Mouse (Mus musculus) liver, embryonic 16.5 days (tissue): ENCODE data around the gene Ptch1. TPM values are rescaled to one million over a fixed set of nuclear protein-coding genes. Genes with fewer than 3 reads are reported as not detected.

Experiments
- ATAC-seq: fragments of 200-750 bp; cut with Nextera tagmentation; 2 replicates; pipeline ENCODE4 v1.8.0; 2017; ENCODE audit warnings: low read depth, mild to moderate bottlenecking, moderate number of reproducible peaks, moderate library complexity
- H3K27ac ChIP-seq: fragments of 300-500 bp; sonication (generic); 2 replicates; pipeline ENCODE4 v1.5.1; 2014; ENCODE audit warnings: mild to moderate bottlenecking, low read length
- H3K27me3 ChIP-seq: fragments of 300-500 bp; sonication (generic); 2 replicates; pipeline ENCODE4 v1.6.1; 2014; ENCODE audit warnings: low read depth, low read length, mixed read lengths; ENCODE audit not compliant: control insufficient read depth, insufficient read depth
- H3K36me3 ChIP-seq: fragments of 300-500 bp; sonication (generic); 2 replicates; pipeline ENCODE4 v1.6.1; 2014; ENCODE audit warnings: mild to moderate bottlenecking; ENCODE audit not compliant: control insufficient read depth, insufficient read depth
- H3K4me1 ChIP-seq: fragments of 300-500 bp; sonication (generic); 2 replicates; pipeline ENCODE4 v1.6.1; 2014; ENCODE audit warnings: low read depth, low read length, mixed read lengths; ENCODE audit not compliant: control insufficient read depth
- H3K4me2 ChIP-seq: fragments of 300-500 bp; sonication (generic); 2 replicates; pipeline ENCODE4 v1.6.1; 2014; ENCODE audit warnings: low read depth, low read length, mixed read lengths
- H3K4me3 ChIP-seq: fragments of 300-500 bp; sonication (generic); 2 replicates; pipeline ENCODE4 v1.5.1; 2014; ENCODE audit warnings: low read depth, mild to moderate bottlenecking, low read length
- H3K9ac ChIP-seq: fragments of 300-500 bp; sonication (generic); 2 replicates; pipeline ENCODE4 v1.6.1; 2014; ENCODE audit warnings: low read depth, low read length
- H3K9me3 ChIP-seq: fragments of 300-500 bp; sonication (generic); replicated peaks from 2 replicates; pipeline ENCODE4 v1.6.1; 2016; ENCODE audit warnings: low read length; ENCODE audit not compliant: control insufficient read depth
- WGBS: fragments of 180-500 bp; shearing (Covaris S2); extraction: QIAGEN DNeasy Blood & Tissue Kit; methylation state at CpG from one replicate; pipeline ENCODE4 v1.1.7; 2014; ENCODE audit not compliant: insufficient replicate concordance; 5-methylcytosine and 5-hydroxymethylcytosine counted together
- polyA plus RNA-seq: library from polyadenylated mRNA; unstranded; fragments of >200 nt; fragmentation: Nextera tagmentation; extraction: Ambion mirVana; gene quantifications from 2 replicates; pipeline ENCODE4 v1.2.1, GENCODE M21; 2015

Ptch1 gene
- 2.9 and 3.1 TPM in 2 replicates for polyA plus RNA-seq

- Histone ChIP-seq H3K4me2 (peak within 1 kb of the TSS; percentile 77), H3K9ac (peak within 1 kb of the TSS; percentile 21; the same call in 1 of the 2 replicates), H3K4me3 (peak within 1 kb of the TSS; percentile 55), H3K9me3 (no peaks in the 10 kb centered on the region), H3K27me3 (peaks cover 73% of the 10 kb centered on the region), H3K4me1 (peaks cover 10% of the 10 kb centered on the region), H3K27ac (no peak within 1 kb of the TSS), H3K36me3 (no peaks in the 10 kb centered on the region)
- ATAC-seq = no peak
- 2% methylated on average over 41 of the region's 44 CpGs for WGBS
These were observed at the start of gene Ptch1 for GRCm38 (mm10) chr13:63573256-63573835. TSS of gene Ptch1 (minus strand) at chr13:63573598.

- H3K4me2 ChIP-seq = no peak overlapping the region
- no peaks in the 10 kb centered on the region for H3K9me3 ChIP-seq
- H3K4me3 ChIP-seq = no peak overlapping the region
- no peaks in the 10 kb centered on the region for H3K27me3 ChIP-seq
- no peak overlapping the region for H3K9ac ChIP-seq
- H3K27ac ChIP-seq = no peak overlapping the region
- H3K4me1 ChIP-seq = no peaks in the 10 kb centered on the region
- 55% methylated on average over 3 of the region's 3 CpGs for whole genome bisulfite sequencing
- H3K36me3 ChIP-seq = no peaks in the 10 kb centered on the region
- ATAC-seq = no peak
These were observed 47.9 kb upstream of the Ptch1 start for GRCm38 (mm10) chr13:63621301-63621700.

- H3K4me3 ChIP-seq = no peak overlapping the region
- H3K27me3 ChIP-seq = no peaks in the 10 kb centered on the region
- no peak for ATAC-seq
- H3K27ac ChIP-seq = no peak overlapping the region
- WGBS = 32% methylated on average over 2 of the region's 2 CpGs
- H3K4me2 ChIP-seq = no peak overlapping the region
- H3K4me1 ChIP-seq = no peaks in the 10 kb centered on the region
- no peaks in the 10 kb centered on the region for H3K9me3 ChIP-seq
- no peaks in the 10 kb centered on the region for H3K36me3 ChIP-seq
- no peak overlapping the region for H3K9ac ChIP-seq
These were observed 39.8 kb upstream of the Ptch1 start for GRCm38 (mm10) chr13:63613201-63613600.

- Histone ChIP-seq H3K9me3 (no peaks in the 10 kb centered on the region), H3K27me3 (no peaks in the 10 kb centered on the region), H3K4me2 (no peak overlapping the region), H3K4me3 (no peak overlapping the region), H3K36me3 (no peaks in the 10 kb centered on the region), H3K9ac (no peak overlapping the region), H3K27ac (no peak overlapping the region), H3K4me1 (no peaks in the 10 kb centered on the region)
- ATAC-seq = no peak
- WGBS = 22% methylated on average over 10 of the region's 10 CpGs
These were observed 36.3 kb upstream of the Ptch1 start for GRCm38 (mm10) chr13:63609734-63610133.

GRCm38 (mm10) chr13:63597593-63597992 lies 24.2 kb upstream of the Ptch1 start:
- Histone ChIP-seq H3K27me3 (no peaks in the 10 kb centered on the region), H3K4me3 (no peak overlapping the region), H3K9ac (no peak overlapping the region), H3K27ac (no peak overlapping the region), H3K4me2 (no peak overlapping the region), H3K9me3 (no peaks in the 10 kb centered on the region), H3K4me1 (no peaks in the 10 kb centered on the region), H3K36me3 (no peaks in the 10 kb centered on the region)
- no peak for ATAC-seq
- 61% methylated on average over 3 of the region's 3 CpGs for WGBS

- WGBS = 29% methylated on average over 7 of the region's 7 CpGs
These were observed 22.5 kb upstream of the Ptch1 start for GRCm38 (mm10) chr13:63595869-63596268.

GRCm38 (mm10) chr13:63593469-63594050 lies 20.2 kb upstream of the Ptch1 start:
- Histone ChIP-seq H3K9ac (no peak overlapping the region), H3K27me3 (no peaks in the 10 kb centered on the region), H3K9me3 (no peaks in the 10 kb centered on the region), H3K4me2 (no peak overlapping the region), H3K36me3 (no peaks in the 10 kb centered on the region), H3K4me3 (no peak overlapping the region), H3K4me1 (no peaks in the 10 kb centered on the region), H3K27ac (no peak overlapping the region)
- 71% methylated on average over 13 of the region's 13 CpGs for WGBS
- ATAC-seq = no peak

More at GRCm38 (mm10) chr13:63595869-63596268, 22.5 kb upstream of the Ptch1 start:
- no peak overlapping the region for H3K9ac ChIP-seq
- no peak for ATAC-seq
- H3K36me3 ChIP-seq = no peaks in the 10 kb centered on the region
- no peak overlapping the region for H3K4me2 ChIP-seq
- no peak overlapping the region for H3K27ac ChIP-seq
- no peaks in the 10 kb centered on the region for H3K4me1 ChIP-seq
- H3K27me3 ChIP-seq = no peaks in the 10 kb centered on the region
- no peaks in the 10 kb centered on the region for H3K9me3 ChIP-seq
- no peak overlapping the region for H3K4me3 ChIP-seq

GRCm38 (mm10) chr13:63592755-63593154 lies 19.4 kb upstream of the Ptch1 start:
- WGBS = 68% methylated on average over 5 of the region's 5 CpGs
- no peak for ATAC-seq
- no peak overlapping the region for H3K27ac ChIP-seq
- H3K4me2 ChIP-seq = no peak overlapping the region
- H3K4me3 ChIP-seq = no peak overlapping the region
- H3K9ac ChIP-seq = no peak overlapping the region
- no peaks in the 10 kb centered on the region for H3K9me3 ChIP-seq
- no peaks in the 10 kb centered on the region for H3K27me3 ChIP-seq
- H3K36me3 ChIP-seq = no peaks in the 10 kb centered on the region
- no peaks in the 10 kb centered on the region for H3K4me1 ChIP-seq

GRCm38 (mm10) chr13:63574601-63575000 lies 1.2 kb upstream of the Ptch1 start:
- H3K9me3 ChIP-seq = no peaks in the 10 kb centered on the region
- WGBS = 41% methylated on average over 4 of the region's 4 CpGs

More at GRCm38 (mm10) chr13:63574601-63575000, 1.2 kb upstream of the Ptch1 start:
- Histone ChIP-seq H3K4me2 (no peak overlapping the region), H3K4me1 (peaks cover 3% of the 10 kb centered on the region), H3K36me3 (no peaks in the 10 kb centered on the region), H3K4me3 (no peak overlapping the region), H3K27ac (no peak overlapping the region), H3K27me3 (peaks cover 65% of the 10 kb centered on the region), H3K9ac (no peak overlapping the region)
- ATAC-seq = no peak
